Mouse (Mus musculus): Measurements from ENCODE around the gene Olfr733.

- TF ChIP-seq POLR2A (IDR thresholded peaks at IDR 0.05; ENCODE audit: borderline replicate concordance, extremely low read depth, low read depth, low read length) (no peak), CTCF (IDR thresholded peaks at IDR 0.05; ENCODE audit: insufficient read depth, low read length) (no peak)
These were observed 47.5 kb upstream of the Olfr733 start, which contains the start of gene Olfr735 for GRCm38 (mm10) chr14:50348796-50349195.

Measured in lung, adult 2 months (tissue).